Mouse (Mus musculus) liver, embryonic 14.5 days (tissue): ENCODE results near the gene Kxd1. TPM values are rescaled to one million over a fixed set of nuclear protein-coding genes. Genes with fewer than 3 reads are reported as not detected.

Experiments used
- ATAC-seq: fragments of 200-750 bp; cut with Nextera tagmentation; 2 replicates; pipeline ENCODE4 v1.8.0; 2017; ENCODE audit warnings: moderate number of reproducible peaks, mild to moderate bottlenecking, moderate library complexity; ENCODE audit not compliant: insufficient read depth
- DNase-seq, 3 experiments: peaks; one replicate each; pipeline ENCODE4 v3.0.0-alpha.2; 2012 to 2013; ENCODE audit warnings: low read depth in 3 of 3, low spot score in 3 of 3
- H3K27ac ChIP-seq: fragments of 300-500 bp; sonication (generic); 2 replicates; pipeline ENCODE4 v1.5.1; 2014; ENCODE audit warnings: moderate library complexity, mild to moderate bottlenecking, control low read depth, inconsistent platforms
- H3K27me3 ChIP-seq: fragments of 300-500 bp; sonication (generic); 2 replicates; pipeline ENCODE4 v1.6.1; 2014; ENCODE audit warnings: mild to moderate bottlenecking, low read length, moderate library complexity; ENCODE audit not compliant: control insufficient read depth, insufficient read depth
- H3K36me3 ChIP-seq: fragments of 300-500 bp; sonication (generic); replicated peaks from 2 replicates; pipeline ENCODE4 v1.6.1; 2014; ENCODE audit warnings: low read depth; ENCODE audit not compliant: control insufficient read depth, insufficient read depth
- H3K4me1 ChIP-seq, 2 experiments: fragments of 200-500 bp in 1 of 2; fragments of 300-500 bp in 1 of 2; sonication (generic) in 1 of 2; replicated peaks; 2 replicates each; pipeline ENCODE4 v1.6.1; 2012 to 2014; ENCODE audit warnings: antibody characterized with exemption in 1 of 2, inconsistent platforms in 1 of 2, low read length in 1 of 2; ENCODE audit not compliant: control insufficient read depth in 2 of 2, insufficient read depth in 2 of 2
- H3K4me2 ChIP-seq: fragments of 300-500 bp; sonication (generic); 2 replicates; pipeline ENCODE4 v1.6.1; 2014; ENCODE audit warnings: low read depth, mild to moderate bottlenecking, control low read depth, moderate library complexity
- H3K4me3 ChIP-seq, 2 experiments: fragments of 200-500 bp in 1 of 2; fragments of 300-500 bp in 1 of 2; sonication (generic) in 1 of 2; 2 replicates each; pipeline ENCODE4 v1.5.1; 2012 to 2014; ENCODE audit warnings: low read depth in 2 of 2, low read length in 2 of 2, mild to moderate bottlenecking in 2 of 2, control low read depth in 1 of 2, inconsistent platforms in 1 of 2, moderate library complexity in 1 of 2; ENCODE audit not compliant: insufficient read depth in 1 of 2
- H3K9ac ChIP-seq: fragments of 300-500 bp; sonication (generic); replicated peaks from 2 replicates; pipeline ENCODE4 v1.6.1; 2014; ENCODE audit warnings: mild to moderate bottlenecking, control low read depth, moderate library complexity
- H3K9me3 ChIP-seq: fragments of 300-500 bp; sonication (generic); 2 replicates; pipeline ENCODE4 v1.6.1; 2016; ENCODE audit warnings: low read length, mixed read lengths; ENCODE audit not compliant: control insufficient read depth
- CTCF ChIP-seq: IDR thresholded peaks from 2 replicates; pipeline ENCODE4 v1.5.1; 2016; ENCODE audit warnings: antibody characterized with exemption, low read depth, control low read depth
- EP300 ChIP-seq: IDR thresholded peaks from 2 replicates; pipeline ENCODE4 v1.6.1; 2016; ENCODE audit warnings: antibody characterized with exemption, low read depth
- WGBS: fragments of 180-500 bp; shearing (Covaris S2); extraction: QIAGEN DNeasy Blood & Tissue Kit; methylation state at CpG from one replicate; pipeline ENCODE4 v1.1.7; 2014; ENCODE audit not compliant: insufficient replicate concordance; 5-methylcytosine and 5-hydroxymethylcytosine counted together
- polyA plus RNA-seq, 2 experiments: library from polyadenylated mRNA; depleted of rRNA in 1 of 2; stranded (reverse) in 1 of 2; unstranded in 1 of 2; fragments of >200 nt; fragmentation: Nextera tagmentation in 1 of 2; extraction: Ambion mirVana in 1 of 2; gene quantifications; 2 replicates each; pipeline versions ENCODE4 v1.2.1 to v1.2.3; 2012 to 2014

The Kxd1 gene
- polyA plus RNA-seq, 2 experiments: 28.9 to 32.6 TPM

DNA sequence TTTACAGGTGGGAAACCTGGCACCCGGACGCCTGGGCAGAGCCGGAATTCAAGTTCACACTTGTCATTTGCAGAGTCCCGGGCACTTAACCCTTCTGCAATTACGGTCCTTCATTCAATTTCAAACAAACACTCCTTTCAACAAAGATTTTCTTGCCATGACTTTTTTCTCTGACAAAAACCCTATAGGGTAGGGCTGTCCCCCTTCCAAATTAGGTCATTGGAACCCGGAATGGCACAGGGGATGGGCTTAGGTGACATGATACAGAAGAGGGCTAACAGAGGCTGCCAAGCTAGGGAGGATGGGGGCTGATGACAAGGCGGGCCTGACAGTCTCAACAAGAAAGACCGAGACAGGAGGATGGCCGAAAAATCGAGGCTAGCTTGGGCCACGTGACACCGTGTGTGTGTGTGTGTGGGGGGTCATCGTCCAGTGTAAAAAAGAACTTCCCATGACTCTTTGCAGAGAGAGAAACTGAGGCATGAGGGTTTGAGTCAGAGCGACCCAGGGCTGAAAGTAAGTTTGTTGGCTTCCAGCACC, 38.8 kb downstream of the Kxd1 start:
- H3K27me3 ChIP-seq: peaks cover 97% of the 10 kb centered on the region
- no peak overlapping the region for H3K27ac ChIP-seq
- no peak for TF ChIP-seq EP300
- no peak for TF ChIP-seq CTCF
- no peak for ATAC-seq
- peak overlapping the region; percentile 44 for H3K4me2 ChIP-seq
- peak overlapping the region in 1 of 2 experiments; percentile 33; a peak in 2 of 4 replicates for H3K4me3 ChIP-seq
- H3K4me1 ChIP-seq: 0 out of 4 replicates have a peak, but pooled peaks cover 0 to 2% of the 10 kb centered on the region in 2 experiments
- WGBS: 3% methylated on average over 14 of the region's 14 CpGs
- H3K9ac ChIP-seq: no peak overlapping the region
- H3K36me3 ChIP-seq: no peaks in the 10 kb centered on the region
- no peaks in the 10 kb centered on the region for H3K9me3 ChIP-seq
- DNase-seq: no peak

DNA sequence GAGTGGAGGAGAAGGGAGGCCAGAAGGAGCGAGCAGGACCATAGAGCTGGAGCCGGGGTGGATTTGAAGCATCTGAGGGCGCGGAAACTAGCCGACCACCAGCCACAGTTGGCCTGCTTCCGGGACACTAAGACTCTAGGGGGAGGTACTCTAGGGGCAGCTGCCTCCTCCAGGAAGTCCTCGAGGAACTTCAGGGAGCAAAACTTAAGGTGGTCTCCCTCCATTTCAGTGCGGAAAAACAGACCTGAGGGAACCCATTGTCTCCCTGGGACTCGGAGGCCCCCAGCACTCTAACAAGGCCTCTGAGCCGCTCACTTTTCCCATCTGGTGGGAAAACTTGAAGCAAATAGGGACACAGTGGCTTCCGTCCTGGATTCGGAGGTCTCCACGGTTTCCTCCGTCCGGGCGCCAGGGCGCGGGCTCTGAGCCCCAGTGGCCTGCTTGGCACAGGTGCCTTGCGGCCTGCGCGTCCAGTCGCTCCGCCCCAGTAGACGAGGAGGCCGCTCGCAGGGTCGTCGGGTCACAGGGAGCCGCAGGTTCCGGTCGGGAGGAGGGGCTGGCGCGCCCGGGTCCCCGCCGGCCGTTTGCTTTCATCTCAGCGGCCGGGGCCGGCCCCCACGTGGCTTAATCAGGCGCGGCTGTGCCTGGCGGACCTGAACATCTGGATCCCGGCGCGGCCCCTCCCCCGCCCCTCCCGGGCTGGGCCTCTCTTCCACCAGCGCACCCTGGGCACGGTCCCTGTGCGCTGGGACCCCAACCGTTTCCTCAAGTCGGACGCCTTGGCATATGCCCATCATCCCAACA, 39.6 kb downstream of the Kxd1 start:
- WGBS: 1% methylated on average over 55 of the region's 55 CpGs
- Histone ChIP-seq H3K4me3 (peak overlapping the region in 1 of 2 experiments; percentile 31; a peak in 2 of 4 replicates), H3K4me1 (0 out of 4 replicates have a peak, but pooled peaks cover 0 to 2% of the 10 kb centered on the region in 2 experiments), H3K4me2 (peak overlapping the region; percentile 43), H3K27me3 (peaks cover 94% of the 10 kb centered on the region), H3K9me3 (no peaks in the 10 kb centered on the region), H3K36me3 (no peaks in the 10 kb centered on the region), H3K27ac (no peak overlapping the region), H3K9ac (no peak overlapping the region)
- TF ChIP-seq CTCF (no peak), EP300 (no peak)
- no peak for DNase-seq
- 0 out of 2 replicates have a peak, but pooled peaks have one; percentile 26 for ATAC-seq

DNA sequence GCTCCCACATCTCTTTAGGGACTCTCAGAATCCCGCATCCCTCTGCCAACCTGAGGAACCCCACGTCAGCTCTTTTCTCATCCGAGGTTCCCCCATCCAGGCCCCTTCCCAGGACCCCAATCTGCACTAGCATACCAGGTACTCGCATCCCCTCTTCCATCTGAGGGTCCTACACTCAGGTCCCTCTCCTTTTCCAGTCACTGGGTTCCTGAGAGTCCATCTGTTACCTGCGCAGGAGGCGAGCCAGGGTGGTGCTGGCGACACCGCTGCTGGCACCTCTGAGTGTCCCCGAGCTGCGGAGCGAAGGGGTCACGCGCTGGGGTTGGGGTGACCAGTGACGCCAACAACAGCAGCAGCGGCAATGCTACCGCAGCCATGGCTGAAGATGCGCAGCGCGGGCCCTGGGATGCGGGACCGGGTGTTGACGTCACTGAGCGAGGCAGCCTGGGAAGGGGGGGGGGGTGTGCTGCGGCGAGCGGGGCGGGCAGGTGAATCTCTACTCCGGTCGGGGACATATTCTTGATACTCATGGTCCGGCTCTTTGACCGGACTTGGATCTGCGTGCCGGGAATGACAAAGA, 40.7 kb downstream of the Kxd1 start, which contains the start of gene Tmem59l:
Gene Tmem59l (minus strand): TSS at position 418 of the 580 bp plus-strand sequence.
- H3K9ac ChIP-seq: no peak within 1 kb of the TSS
- peak within 1 kb of the TSS; percentile 43 for H3K4me2 ChIP-seq
- H3K9me3 ChIP-seq: no peaks in the 10 kb centered on the region
- peak within 1 kb of the TSS in 1 of 2 experiments; percentile 31; a peak in 1 of 4 replicates for H3K4me3 ChIP-seq
- 15% methylated on average over 33 of the region's 33 CpGs for WGBS
- H3K27ac ChIP-seq: no peak within 1 kb of the TSS
- H3K27me3 ChIP-seq: peaks cover 87% of the 10 kb centered on the region
- TF ChIP-seq EP300: no peak
- TF ChIP-seq CTCF: no peak
- DNase-seq (no peak), ATAC-seq (no peak)
- 0 out of 4 replicates have a peak, but pooled peaks cover 0 to 2% of the 10 kb centered on the region in 2 experiments for H3K4me1 ChIP-seq
- H3K36me3 ChIP-seq: no peaks in the 10 kb centered on the region

DNA sequence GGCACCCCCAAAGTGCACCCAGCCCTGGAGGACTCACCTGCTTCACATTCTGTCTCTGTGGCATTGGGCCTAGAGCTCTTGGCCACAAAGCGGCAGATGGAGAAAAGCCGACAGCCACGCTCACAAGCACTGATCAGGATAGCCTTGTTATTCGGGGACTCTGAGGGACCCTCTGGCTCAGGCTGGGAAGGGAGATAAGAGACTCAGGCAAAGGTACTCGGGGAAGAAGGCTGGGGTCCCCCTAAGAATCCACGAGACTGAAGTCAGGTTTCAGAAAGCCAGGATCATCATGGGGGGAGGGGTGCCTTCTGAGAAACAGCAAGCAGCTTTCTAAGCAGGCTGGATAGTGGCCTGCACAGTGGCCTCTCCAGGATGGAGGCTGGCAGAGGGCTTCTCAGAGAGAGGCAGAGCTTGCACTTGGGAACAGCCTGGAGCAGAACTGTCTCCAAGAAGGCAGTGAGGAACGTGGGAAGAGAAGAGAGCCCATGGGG, 41.5 kb downstream of the Kxd1 start:
- TF ChIP-seq CTCF (no peak), EP300 (no peak)
- no peaks in the 10 kb centered on the region for H3K36me3 ChIP-seq
- ATAC-seq (no peak), DNase-seq (no peak)
- H3K4me3 ChIP-seq: no peak overlapping the region
- 43% methylated on average over 7 of the region's 7 CpGs for WGBS
- H3K9ac ChIP-seq: no peak overlapping the region
- 0 out of 4 replicates have a peak, but pooled peaks cover 0 to 2% of the 10 kb centered on the region in 2 experiments for H3K4me1 ChIP-seq
- H3K27me3 ChIP-seq: peaks cover 84% of the 10 kb centered on the region
- H3K27ac ChIP-seq: no peak overlapping the region
- no peaks in the 10 kb centered on the region for H3K9me3 ChIP-seq
- H3K4me2 ChIP-seq: no peak overlapping the region

DNA sequence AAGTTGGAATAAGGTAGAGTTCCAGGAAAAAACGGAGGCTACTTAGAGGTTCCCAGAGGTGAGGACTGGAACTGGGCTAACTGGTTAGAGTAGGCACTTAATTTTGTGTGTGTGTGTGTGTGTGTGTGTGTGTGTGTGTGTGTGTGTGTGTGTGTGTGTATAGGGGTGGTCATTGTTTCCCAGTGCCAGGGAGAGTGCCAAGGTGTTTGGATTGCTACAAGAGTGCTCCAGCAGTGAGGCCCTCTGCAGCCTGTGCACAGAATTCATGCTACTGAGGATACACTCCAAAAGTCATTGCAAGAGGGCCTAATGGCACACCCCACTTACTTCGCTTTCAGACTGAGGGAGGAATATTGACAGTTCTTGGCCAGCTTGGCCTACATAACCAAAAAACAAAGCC, 44.8 kb downstream of the Kxd1 start:
- H3K4me3 ChIP-seq: no peak overlapping the region
- peaks cover 3% of the 10 kb centered on the region in 2 experiments for H3K4me1 ChIP-seq
- no peaks in the 10 kb centered on the region for H3K9me3 ChIP-seq
- no peak overlapping the region for H3K4me2 ChIP-seq
- ATAC-seq (no peak), DNase-seq (no peak)
- 52% methylated on average over 2 of the region's 2 CpGs for WGBS
- no peaks in the 10 kb centered on the region for H3K36me3 ChIP-seq
- H3K9ac ChIP-seq: no peak overlapping the region
- H3K27me3 ChIP-seq: peaks cover 64% of the 10 kb centered on the region
- no peak for TF ChIP-seq CTCF
- no peak overlapping the region for H3K27ac ChIP-seq
